Mouse (Mus musculus) adrenal gland, adult 18-20 months (tissue): ENCODE data around the gene Fgfr2. TPM values are rescaled to one million over a fixed set of nuclear protein-coding genes. Genes with fewer than 3 reads are reported as not detected.

Experiments used
- DNase-seq, 2 experiments: peaks; one replicate each; pipeline ENCODE4 v3.0.0; 2021 to 2022; ENCODE audit warnings: low spot score in 2 of 2
- total RNA-seq, 2 experiments: library from RNA; stranded (reverse); gene quantifications; 1 replicate in 1 of 2; 2 replicates in 1 of 2; pipeline ENCODE4 v1.2.3; 2021

Gene Fgfr2
- total RNA-seq, 2 experiments from 2014 or later, result 294 to 308 TPM

GRCm38 (mm10) chr7:132950613-132951012 is 172.5 kb downstream of the Fgfr2 start:
- no peak for DNase-seq

- no peak for DNase-seq
Measured at GRCm38 (mm10) chr7:132949968-132950367, 173.2 kb downstream of the Fgfr2 start.

GRCm38 (mm10) chr7:132940569-132940968 is 182.6 kb downstream of the Fgfr2 start:
- DNase-seq, result no peak

DNA sequence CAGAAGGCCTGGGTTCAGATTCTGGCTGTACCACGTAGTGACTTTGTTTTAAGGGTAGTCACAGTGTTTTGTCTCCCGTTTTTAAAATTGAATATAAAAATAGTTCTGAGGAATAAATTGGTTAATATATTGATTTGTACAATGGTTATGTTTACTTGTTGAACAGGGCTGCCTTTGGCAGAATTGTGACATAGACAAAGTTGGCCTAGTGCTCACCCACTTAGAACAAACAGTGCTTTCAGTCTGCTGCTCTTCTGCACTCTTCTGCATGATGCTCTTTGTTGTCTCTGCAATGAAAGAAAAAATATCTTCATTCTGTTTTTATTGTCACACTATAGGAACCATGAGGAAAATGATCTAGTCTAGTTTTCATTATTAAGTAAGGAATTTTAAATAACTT is 184.0 kb downstream of the Fgfr2 start:
- DNase-seq, result no peak

- no peak for DNase-seq
Measured at GRCm38 (mm10) chr7:132934743-132935142, 188.4 kb downstream of the Fgfr2 start.

DNA sequence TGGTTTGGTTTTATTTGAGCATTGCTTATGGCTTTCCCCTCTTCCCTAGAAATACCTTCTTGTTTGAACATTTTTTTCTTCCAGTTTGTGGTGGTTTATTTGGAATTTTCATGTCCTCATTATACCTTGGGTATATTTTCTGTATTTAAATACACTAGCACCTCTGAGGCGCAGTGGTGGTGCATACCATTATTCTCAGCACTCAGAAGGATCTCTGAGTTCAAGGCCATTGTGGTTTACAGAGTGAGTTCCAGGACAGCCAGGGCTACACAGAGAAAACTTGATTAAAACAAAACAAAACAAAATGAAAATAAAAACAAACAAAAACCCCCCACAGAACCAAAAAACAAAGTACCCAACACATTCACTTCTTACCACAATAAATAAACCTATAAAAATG is 189.8 kb downstream of the Fgfr2 start:
- no peak for DNase-seq

- DNase-seq, result peak in 1 of 2 experiments; percentile 45
Measured at GRCm38 (mm10) chr7:132931560-132932351, 191.4 kb downstream of the Fgfr2 start.

DNA sequence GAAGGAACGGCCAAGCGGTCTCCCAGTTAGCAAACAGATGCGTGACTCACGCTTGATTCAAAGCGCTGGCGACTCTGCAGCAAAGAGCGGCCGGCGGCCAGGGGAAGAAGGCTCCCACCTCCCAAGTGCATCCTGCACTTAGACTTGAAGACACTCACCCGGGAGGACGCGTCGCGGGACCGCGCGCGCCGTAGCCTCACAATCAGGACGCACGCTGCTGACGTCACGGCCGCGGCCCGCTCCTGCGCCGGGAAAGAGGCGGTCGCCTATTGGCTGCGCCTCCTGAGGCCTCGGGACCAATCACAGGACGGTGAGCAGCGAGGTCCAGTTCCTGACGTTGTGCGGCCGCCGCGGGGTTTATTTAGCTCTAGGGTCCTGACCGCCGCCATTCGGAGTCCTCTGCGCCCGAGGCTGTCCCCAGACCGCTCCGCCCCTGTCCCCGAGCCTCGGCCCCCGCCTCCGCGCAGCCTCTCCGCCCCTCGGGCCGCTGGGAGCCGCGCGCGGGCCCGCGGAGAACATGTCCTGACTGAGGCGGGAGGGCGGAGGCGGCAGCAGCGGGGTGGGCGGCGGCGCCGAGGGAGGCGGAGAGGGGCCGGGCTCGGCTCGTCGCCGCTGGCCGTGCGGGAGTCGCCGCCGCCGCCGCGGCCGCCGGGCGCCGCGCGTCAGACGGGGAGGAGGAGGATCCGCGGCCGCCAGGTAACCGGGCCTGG is 192.1 kb downstream of the Fgfr2 start, which contains the start of gene Zranb1:
Gene Zranb1 (plus strand): TSS at position 293 of the 710 bp plus-strand sequence.
- DNase-seq, result peak; percentile 97

DNA sequence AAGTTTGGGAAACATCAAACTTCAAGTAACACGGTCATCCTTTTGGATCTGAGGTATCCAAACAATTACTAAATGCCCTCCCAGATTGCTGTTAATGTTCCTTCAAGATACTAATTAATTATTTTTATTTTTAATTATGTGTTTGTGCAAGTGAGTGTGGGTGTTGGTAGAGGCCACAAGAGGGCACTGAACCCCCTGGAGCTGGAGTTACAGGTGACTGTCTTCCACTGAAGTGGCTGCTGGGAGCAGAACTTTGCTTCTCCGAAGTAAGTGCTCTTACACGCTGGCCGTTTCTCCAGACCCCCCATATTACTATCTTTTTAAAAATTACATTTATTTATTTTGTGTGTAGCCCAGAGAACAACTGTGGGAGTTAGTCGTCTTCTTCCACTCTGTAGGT is 193.1 kb downstream of the Fgfr2 start:
- no peak for DNase-seq

DNA sequence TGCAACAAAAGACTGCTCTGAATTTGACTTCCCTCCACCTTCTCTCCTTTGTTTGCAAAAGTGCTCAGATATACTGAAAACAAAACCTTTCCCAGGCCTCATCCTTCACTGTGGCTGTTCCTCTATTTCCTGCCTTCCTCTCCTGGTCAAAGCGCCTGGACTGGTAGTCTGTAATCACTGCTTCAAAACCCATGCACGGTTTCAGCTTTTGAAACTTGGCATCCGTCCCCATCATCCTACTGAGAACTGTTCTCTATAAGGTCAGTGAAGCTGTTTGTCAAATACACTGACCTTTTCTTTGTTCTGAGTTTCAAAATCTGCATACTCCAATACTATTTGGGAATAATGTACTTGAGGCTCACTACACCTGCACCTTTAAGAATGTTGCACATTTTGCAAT is 195.9 kb downstream of the Fgfr2 start:
- peak in 1 of 2 experiments; percentile 33 for DNase-seq

- DNase-seq, result no peak
Measured at GRCm38 (mm10) chr7:132925227-132925626, 197.9 kb downstream of the Fgfr2 start.

DNA sequence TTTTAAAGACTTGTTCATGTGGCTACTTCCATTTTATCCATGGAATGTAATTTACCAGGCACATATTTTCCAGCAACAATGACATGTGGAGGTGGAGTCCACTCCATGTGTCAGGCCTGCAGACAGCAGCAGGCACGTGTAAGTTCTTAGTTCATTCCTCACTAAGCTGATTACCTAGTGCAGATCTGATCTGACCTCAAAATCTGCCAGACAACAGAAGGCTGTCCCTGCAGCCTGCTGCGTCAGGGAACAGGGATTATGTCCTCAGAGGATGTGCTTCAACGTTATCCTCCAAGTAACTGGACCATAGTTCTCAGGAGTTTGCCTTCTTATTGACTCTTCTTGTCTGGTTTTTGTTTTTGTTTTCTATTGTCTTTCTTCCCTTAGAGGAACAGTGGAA is 201.2 kb downstream of the Fgfr2 start:
- no peak for DNase-seq

- DNase-seq, result no peak
Measured at GRCm38 (mm10) chr7:132903796-132904195, 219.4 kb downstream of the Fgfr2 start.

- no peak for DNase-seq
Measured at GRCm38 (mm10) chr7:132900826-132901531, 222.2 kb downstream of the Fgfr2 start.

GRCm38 (mm10) chr7:132898234-132898633 is 224.9 kb downstream of the Fgfr2 start:
- DNase-seq, result no peak

DNA sequence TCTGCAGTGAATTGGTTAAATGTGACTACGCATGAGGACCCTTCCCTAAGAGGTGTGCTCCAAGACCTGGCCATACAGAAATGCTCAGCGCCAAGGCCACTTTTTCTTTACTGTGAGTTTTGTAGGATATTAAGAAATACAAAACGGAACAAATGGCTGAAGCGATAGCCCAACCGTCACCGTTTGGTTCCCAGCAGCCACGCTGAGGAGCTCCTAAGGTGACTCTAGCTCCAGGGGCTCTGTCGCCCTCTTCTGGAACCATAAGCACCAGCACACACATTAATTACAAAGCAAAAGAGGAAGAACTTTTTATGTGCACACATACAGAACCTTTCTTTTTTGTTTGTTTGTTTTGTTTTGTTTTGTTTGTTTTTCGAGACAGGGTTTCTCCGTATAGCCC is 225.9 kb downstream of the Fgfr2 start:
- DNase-seq, result no peak

- DNase-seq, result peak in 1 of 2 experiments; percentile 26
Measured at GRCm38 (mm10) chr7:132896206-132896815, 226.8 kb downstream of the Fgfr2 start.

DNA sequence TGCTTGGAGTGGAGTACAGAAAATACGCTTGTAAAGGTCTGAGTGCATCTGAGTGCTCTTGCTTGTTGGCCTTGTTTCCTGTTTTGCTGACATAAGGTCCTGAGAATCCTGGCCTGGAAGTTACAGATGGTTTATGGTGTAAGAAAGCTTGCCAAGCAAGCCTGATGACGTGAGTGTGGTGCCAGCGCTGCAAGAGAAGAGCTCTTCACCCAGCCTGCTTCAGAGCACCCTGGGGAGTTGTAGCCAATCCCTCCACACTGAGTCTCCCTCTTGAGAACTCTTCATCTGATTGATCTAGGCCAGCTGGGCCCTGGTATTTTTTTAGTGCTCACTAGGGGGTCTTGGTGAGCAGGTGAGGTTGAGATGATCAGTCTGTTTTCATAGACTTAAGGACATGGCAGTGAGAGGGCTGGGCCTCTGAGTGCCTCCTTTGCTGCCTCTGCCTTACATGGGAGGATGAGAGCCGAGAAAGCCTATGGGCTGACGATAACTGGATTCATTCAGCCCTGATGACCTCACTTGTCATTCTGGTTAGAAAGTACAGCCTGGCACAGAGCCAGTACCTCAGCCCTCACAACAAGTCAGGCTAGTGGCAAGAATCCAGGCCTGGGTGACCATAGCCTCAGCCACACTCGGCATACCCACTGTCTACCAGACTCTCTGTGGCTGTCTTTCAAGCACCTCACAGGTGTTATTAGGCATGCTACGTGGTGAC is 228.2 kb downstream of the Fgfr2 start:
- DNase-seq, result peak; percentile 52 to 55

- DNase-seq, result no peak
Measured at GRCm38 (mm10) chr7:132893336-132893735, 229.8 kb downstream of the Fgfr2 start.

DNA sequence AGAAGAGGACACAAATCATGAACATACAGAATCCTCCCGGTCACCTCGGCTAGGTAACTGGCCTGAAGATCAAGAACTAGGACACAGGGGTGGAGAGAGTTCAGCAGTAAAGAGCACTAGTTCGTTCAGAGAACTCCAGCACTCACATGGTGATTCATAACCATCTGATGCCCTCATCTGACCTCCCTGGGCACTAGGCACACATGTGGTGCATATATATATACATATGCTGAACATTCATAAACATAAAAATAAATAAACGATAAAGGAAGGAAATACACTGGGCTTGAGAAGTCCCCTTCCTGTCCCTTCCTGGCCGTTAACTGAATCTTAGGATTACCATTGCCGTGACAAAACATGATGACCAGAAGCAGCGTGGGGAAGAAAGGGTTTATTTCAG is 230.3 kb downstream of the Fgfr2 start:
- no peak for DNase-seq

GRCm38 (mm10) chr7:132892311-132892661 is 230.9 kb downstream of the Fgfr2 start:
- DNase-seq, result no peak
